Mouse (Mus musculus) layer of hippocampus, adult 9-10 months (tissue): ENCODE results near the gene Frg2f1.

Experiments
- DNase-seq: peaks from one replicate; pipeline ENCODE4 v3.0.0; 2022; ENCODE audit warnings: low spot score

The Frg2f1 gene

DNA sequence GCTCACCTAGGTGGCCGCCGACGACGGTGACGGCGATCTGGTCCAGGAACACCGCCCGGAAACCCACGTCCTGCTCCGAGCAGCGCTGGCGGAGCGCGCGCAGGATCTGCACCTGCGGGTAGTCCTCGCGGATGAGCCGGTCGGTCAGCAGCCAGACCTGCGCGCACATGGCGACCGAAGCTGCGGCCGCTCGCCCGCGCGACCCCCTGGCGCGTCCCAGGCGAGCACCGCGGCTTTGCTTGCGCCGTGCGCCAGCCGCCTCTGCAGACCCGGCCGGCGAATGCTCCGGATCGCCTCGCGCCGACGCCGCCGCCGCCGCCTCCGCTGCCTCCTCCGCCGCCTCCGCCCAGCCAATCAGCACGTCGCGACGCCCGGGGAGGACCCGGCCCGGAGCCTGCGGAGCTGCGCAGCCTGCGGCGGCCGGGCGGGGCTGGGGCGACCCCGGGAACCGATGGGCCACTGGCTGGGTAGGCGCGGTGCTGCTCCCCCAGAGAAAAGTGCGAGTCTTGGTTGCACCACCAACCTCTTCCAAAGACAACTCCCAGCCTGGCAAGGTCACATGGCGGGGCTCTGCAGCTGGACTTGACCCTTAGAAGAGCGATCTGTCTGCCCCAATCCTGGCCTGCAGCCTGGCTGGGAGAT lies 46.9 kb downstream of the Frg2f1 start, which contains the start of gene Rimkla:
Gene Rimkla, minus strand, starts transcription at position 338 of the 642 bp plus-strand sequence.
- no peak for DNase-seq

DNA sequence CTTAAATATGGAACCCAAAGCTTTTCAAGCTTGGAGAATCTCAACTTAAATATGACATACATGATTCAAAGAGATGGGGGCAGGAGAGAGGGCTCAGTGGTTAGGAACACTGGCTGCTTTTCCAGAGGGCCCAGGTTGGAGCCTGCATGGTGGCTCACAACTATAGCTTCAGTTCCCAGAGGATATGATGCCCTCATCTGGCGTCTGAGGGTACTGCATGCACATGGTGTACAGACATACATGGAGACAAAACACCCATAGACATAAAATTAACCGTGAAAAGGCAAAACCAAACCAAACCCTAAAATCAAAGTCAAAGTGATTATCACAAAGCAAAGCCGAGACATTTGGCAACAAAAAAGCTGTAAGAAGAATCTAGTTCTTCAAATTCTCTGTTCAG lies 48.5 kb downstream of the Frg2f1 start:
- no peak for DNase-seq

DNA sequence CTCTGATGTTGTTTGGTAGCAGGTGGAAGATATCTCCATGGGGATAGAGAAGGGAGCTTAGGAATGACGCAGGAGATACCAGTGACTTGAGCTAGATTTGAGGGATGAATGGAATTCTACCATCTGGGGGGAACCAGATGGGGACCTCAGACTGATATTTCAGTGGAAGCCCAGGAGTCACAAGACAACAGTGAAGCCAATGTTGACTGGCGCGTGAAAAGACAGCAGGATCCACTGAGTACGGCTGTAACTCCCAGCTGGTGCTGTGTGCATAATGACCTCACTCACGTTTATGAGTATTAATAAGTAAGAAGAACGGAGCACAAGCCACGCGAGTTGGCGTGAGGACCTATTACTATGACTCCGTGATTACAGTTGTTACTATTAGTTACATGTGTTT lies 49.7 kb downstream of the Frg2f1 start:
- no peak for DNase-seq

DNA sequence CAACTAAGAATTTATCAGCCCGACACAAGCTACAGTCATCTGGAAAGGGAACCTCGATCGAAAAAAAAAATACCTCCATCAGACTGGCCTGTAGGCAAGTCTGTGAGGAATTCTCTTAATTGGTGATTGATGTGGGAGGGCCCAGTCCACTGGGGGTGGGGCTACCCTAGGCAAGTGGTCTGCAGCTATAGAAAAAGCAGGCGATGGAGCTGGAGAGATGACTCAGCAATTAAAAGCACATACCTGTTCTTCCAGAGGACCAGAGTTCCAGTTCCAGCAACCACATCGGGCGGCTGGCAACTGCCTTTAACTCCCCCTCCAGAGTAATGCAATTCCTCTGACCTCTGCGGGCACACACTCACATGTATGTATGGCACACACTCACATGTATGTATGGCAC lies 54.4 kb downstream of the Frg2f1 start:
- no peak for DNase-seq

DNA sequence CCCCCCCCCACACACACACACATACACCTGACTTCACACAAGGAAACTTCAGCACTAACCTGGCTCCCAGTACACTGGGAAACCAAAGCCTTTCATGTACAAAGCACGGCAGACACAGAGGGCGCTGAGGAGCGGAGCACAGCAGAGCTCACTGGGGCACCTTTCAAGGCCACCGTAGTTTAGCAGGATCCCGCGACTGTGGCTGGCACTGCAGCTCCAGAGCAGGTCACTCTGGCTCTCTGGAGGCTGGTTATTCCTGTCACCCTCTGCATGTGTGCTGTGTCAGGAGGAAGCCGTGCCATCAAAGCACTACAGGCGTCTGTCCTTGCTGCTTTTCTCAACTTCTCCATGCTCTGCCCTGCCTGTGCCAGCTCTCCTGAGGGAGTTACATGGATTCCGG lies 56.3 kb downstream of the Frg2f1 start:
- no peak for DNase-seq
